Mouse (Mus musculus): ENCODE measurements around the gene Etv5.
"Not testable (repeated sequence)": the region's sequence is repeated elsewhere in the genome, so short reads cannot be mapped to it uniquely, and the experiment has no call there.

The Etv5 gene

GRCm38 (mm10) chr16:22389146-22389911 is 50.2 kb downstream of the Etv5 start:
- DNase-seq, result no peak

DNA sequence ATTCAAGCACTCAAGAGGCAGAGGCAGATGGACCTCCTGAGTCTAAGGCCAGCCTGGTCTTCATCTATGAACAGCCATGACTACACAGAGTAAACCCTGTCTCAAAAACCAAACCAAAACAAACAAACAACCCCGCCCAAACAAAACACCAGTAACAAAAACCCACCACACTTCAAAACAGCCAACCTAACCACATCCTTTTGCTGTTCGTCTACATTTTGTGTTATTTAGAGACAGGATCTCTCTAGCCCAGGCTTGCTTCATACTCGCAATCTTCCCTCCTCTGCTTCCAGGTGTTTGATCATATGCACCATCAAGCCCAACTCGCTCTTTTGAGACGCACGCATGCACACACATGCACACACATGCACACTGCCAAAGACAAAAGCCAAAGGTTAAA is 51.8 kb downstream of the Etv5 start:
- no peak for DNase-seq

- DNase-seq, result not testable (repeated sequence)
Measured at GRCm38 (mm10) chr16:22382018-22382417, 57.5 kb downstream of the Etv5 start.

DNA sequence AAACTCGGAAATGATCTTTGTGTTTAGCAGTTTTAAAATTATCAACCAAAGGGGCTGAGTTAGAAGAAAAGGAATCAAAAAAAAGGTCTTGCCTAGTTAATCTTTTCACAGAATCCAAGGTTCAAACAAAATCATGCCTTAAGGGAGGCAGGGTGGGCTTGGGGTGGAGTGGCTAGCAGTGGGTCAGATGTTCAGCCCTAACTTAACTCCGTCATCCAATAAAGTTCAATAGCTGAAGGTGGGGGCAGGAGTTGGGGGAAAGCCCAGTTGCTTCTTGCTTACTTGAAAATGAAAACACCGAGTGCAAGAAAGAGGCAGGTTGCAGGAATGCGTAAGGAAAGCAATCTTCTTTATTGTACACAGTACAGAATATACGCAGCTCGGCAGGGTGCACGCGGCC is 58.5 kb downstream of the Etv5 start:
- DNase-seq, result no peak

GRCm38 (mm10) chr16:22379986-22380385 is 59.5 kb downstream of the Etv5 start:
- DNase-seq, result no peak

DNA sequence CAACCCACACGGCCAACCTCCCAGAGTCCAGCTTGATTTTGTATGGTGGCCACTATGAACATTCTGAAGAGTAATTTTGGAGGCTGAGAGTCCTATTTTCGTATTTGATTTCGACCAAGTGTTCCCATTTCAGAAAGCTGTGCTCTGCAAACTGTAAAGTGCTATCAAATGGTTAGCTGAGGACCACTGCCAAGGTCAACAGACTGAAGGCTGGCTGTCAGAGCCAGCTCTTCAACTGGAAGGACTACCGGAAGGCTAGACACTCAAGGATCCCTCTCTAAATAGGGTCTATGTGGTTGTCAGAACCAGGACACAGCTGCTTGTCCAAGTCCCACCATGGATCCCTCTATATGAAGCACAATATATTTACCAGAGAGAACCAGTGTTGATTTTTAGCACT is 60.2 kb downstream of the Etv5 start:
- DNase-seq, result no peak

DNA sequence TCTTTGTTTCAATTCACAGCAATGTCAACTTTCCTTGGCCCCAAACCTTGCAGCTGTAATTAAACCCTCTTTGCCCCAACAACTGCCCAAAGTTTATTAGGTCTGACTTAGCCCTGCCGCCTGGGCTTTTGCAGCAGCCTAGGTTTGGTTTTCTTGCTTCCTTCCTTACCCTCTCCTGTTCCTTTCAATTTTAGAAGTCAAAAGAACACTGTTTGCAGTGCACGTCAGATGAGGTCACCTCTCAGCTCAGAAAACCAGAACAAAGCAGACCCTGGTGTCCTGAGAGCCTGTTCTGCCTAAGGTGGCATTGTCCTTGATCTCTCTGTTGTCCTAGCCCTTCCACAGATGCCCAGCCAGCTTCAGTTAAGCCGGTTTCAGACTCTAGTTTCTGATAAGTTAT is 61.8 kb downstream of the Etv5 start:
- DNase-seq, result no peak

DNA sequence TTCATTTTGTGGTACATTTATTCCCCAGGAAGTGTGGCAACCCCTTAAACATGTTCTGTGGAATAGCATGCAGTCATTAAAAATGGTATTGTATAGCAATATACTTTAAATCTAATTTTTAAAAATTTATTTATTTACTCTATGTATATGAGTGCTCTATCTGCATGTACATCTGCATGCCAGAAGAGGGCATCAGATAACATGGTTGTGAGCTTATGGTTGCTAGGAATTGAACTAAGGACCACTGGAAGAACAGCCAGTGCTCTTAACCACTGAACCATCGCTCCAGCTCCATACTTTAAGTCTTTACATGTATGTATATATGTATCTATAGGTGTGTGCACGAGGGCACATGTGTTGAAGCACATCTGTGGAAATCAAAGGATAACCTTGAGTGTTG is 64.6 kb downstream of the Etv5 start:
- DNase-seq, result no peak

- DNase-seq, result no peak
Measured at GRCm38 (mm10) chr16:22372701-22373124, 66.8 kb downstream of the Etv5 start.

GRCm38 (mm10) chr16:22372225-22372624 is 67.3 kb downstream of the Etv5 start:
- no peak for DNase-seq

- peak; percentile 12 for DNase-seq
Measured at GRCm38 (mm10) chr16:22367099-22367498, 72.4 kb downstream of the Etv5 start.

DNA sequence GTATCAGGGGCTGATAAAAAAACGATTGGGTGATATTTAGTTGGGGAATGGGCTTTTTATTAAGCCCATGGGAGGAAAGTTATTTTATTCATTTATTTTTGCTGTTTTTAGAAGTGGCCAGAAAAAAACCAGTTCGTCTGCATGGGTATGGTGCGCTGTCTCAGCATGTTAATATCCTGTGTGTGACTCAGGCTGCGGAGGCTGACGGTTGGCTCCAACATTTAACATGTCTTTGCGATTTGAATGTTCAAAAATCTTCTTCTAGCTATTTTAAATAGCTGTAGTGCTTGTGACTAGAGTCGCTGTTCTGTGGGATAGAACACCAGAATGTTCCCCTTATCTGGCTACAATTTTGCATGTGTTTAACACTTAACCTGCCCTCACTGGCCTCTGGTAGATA is 73.5 kb downstream of the Etv5 start:
- no peak for DNase-seq

DNA sequence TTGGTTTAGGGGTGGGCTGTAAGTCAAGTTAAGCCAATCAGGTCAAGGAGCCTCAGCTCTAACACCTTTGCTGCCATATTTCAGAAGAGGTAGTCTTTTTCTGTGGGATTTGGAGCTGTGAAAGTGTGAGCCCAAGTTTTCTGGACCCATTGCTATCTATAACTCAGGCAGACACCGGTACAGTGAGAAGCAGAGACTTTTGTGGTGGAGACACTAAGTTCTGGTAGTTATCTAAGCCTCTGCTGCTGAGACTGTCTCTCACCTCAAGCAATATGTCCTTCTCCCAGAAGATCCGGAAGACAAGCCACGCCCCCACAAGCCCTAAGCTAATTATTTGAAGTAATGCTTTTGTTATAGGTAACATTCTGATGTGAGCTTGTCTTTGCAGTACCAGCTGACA is 73.9 kb downstream of the Etv5 start:
- DNase-seq, result no peak

DNA sequence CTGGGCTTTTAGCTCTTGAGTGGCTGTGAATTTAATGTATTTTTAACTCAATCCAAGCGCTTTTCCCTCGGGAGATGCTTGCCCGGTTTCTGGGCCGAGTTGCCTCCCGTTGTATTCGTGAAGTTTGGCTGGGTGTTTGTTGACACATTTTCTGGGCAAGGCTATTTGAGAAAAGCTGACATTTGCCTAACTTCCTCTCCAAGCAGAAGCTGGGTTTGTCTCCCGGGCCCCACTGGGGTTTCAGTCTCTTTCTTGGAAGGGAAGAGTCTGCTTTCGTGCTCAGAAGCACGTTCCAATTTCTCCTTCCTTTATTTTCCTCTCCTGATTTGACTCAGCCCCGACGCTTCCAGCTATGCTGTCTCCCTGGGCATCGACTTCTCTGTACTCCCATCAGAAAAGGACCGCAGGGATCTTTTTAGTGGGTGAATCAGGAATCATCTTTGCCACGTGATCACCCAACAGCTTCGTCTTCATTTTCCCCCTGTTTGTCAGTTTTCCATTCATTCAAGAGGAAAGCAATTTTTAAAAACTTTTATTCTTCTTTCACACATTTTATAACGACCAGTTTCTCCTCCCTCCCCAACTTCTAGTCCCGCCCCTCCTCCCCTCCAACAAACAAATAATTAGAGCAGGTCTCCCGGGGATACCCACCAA is 80.7 kb downstream of the Etv5 start:
- DNase-seq, result peak; percentile 30

- DNase-seq, result not testable (repeated sequence)
Measured at GRCm38 (mm10) chr16:22354177-22354576, 85.3 kb downstream of the Etv5 start.

GRCm38 (mm10) chr16:22353639-22354038 is 85.9 kb downstream of the Etv5 start:
- DNase-seq, result no peak

DNA sequence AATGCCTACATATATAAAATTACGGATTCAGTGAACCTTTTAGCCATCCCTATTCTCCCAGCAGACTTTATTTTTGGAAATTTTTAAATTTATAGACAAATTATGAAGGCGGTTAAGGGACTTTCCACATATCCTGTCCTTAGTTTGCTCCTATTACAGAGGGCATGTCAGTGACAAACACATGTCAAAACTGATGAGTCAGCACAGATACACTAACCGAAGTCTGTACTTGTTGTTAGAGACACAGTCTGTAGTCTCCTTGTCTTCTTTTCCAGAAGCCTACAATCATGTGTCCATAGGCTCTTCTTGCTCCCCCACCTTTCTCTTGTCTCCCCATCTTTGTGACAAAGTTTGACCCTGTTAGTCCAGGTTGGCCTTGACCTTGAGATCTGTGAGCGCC is 88.3 kb downstream of the Etv5 start:
- no peak for DNase-seq

DNA sequence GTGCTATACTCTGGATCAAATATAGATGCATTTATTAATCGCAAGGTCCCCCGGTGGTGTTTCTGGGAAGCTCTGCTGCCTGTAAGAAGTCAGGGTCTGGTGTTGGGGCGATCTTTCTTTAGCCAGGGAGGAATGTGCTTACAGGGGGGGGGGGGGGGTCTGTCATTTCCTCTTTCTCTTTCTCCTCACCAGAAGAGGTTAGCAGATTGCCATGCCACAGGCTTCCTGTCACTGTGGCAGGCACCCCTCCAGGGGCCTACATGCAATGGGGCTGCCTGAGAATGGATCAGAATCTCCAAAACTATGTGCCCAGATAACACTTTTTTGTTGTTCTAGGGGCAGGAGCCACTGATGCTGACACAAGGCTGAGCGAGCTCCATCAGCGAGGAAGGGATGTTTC is 89.7 kb downstream of the Etv5 start:
- no peak for DNase-seq

DNA sequence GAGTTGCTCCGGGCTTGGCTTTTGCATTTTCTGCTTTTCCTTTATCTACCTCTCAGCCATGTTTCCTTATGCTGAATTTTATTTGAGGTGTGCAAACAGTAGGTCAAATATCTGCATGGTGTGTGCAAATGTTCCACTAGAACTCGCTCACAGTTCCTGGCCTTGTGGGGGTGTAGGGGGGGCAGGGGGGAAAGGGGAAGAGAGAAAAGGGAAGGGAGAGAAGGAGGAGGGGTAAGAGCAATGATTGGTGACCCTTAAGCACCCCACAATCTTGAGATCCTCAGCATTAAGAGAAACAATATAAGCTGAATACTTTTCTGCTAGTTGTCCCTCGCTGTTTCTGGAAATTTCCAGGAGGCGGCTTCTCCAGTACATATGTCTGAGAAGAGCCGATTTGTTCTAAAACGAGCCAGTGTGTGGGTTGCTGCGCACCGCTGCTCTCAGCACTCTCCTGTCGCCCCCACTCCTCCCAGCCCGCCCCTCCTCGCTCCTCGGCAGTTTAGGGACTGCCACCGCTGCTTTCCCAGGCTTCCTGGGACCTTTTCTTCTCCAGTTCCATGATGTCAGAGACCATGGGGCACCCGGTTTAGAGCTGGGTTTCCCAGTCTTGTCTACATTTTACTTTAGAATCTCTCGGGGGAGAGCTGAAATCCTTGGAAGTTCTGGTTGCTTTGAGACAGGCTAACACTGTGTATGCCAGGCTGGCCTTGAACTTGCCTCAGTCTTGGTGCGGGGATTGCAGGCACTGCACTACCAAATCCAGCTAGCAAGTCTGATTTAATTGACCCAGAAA is 90.8 kb downstream of the Etv5 start:
- peak; percentile 68 for DNase-seq

DNA sequence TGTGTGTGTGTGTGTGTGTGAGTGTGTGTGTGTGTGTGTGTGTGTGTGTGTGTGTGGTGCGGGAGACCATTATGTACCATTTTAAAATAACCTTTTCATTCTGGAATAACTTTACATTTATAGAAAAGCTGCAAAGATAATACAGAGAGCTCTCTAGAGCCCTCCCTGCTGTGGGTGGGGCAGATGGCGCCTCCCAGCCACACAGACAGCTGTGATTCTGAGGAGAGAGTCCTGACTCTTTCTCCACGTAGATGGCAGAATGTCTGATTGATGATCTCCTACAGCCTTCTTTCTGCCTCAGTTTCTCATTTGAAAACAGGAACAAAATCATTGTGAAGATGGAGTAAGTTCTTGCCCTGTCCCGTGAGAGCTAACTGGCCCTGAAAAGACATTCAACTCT is 91.5 kb downstream of the Etv5 start:
- peak; percentile 9 for DNase-seq

- DNase-seq, result no peak
Measured at GRCm38 (mm10) chr16:22341236-22341671, 98.3 kb downstream of the Etv5 start.

DNA sequence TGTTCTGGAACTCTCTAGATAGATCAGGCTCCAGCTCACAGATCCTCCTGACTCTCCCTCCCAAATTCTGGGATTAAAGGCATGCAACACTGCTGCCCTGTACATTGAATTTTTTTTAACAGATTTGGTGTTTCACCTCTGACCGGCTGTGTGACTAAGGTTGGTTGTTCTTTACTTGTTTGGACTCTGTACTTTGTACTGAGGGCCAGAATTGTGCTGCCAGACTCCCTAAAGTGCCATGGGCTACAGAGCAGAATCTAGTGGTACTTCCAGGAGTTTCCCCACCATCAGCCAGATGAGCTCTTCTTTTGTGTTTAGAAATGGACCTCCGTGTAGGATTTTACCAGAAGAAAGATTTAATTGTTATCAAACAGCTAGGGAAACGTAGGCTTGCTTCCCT is 103.7 kb downstream of the Etv5 start:
- no peak for DNase-seq
